Mouse (Mus musculus) lung, embryonic 14.5 days (tissue): ENCODE data around the gene Atp1a2. TPM values are rescaled to one million over a fixed set of nuclear protein-coding genes. Genes with fewer than 3 reads are reported as not detected.

Source experiments
- ATAC-seq: fragments of 200-750 bp; cut with Nextera tagmentation; 2 replicates; pipeline ENCODE4 v1.8.0; 2017; ENCODE audit warnings: mild to moderate bottlenecking, moderate TSS enrichment, moderate library complexity; ENCODE audit not compliant: insufficient read depth
- DNase-seq: peaks from one replicate; pipeline ENCODE4 v3.0.0-alpha.2; 2015
- H3K27ac ChIP-seq: fragments of 300-500 bp; sonication (generic); 2 replicates; pipeline ENCODE4 v1.5.1; 2014; ENCODE audit warnings: low read depth, mild to moderate bottlenecking, moderate library complexity
- H3K27me3 ChIP-seq: fragments of 300-500 bp; sonication (generic); 2 replicates; pipeline ENCODE4 v1.6.1; 2014; ENCODE audit warnings: low read length, control low read depth; ENCODE audit not compliant: insufficient read depth
- H3K36me3 ChIP-seq: fragments of 300-500 bp; sonication (generic); 2 replicates; pipeline ENCODE4 v1.6.1; 2014; ENCODE audit warnings: control low read depth; ENCODE audit not compliant: insufficient read depth
- H3K4me1 ChIP-seq: fragments of 300-500 bp; sonication (generic); 2 replicates; pipeline ENCODE4 v1.6.1; 2014; ENCODE audit warnings: antibody characterized with exemption, control low read depth; ENCODE audit not compliant: insufficient read depth
- H3K4me2 ChIP-seq: fragments of 300-500 bp; sonication (generic); 2 replicates; pipeline ENCODE4 v1.6.1; 2014; ENCODE audit warnings: mild to moderate bottlenecking
- H3K4me3 ChIP-seq: fragments of 300-500 bp; sonication (generic); 2 replicates; pipeline ENCODE4 v1.5.1; 2014; ENCODE audit warnings: low read depth, low read length
- H3K9ac ChIP-seq: fragments of 300-500 bp; sonication (generic); 2 replicates; pipeline ENCODE4 v1.6.1; 2014
- H3K9me3 ChIP-seq: fragments of 300-500 bp; sonication (generic); 2 replicates; pipeline ENCODE4 v1.6.1; 2016; ENCODE audit warnings: low read depth, low read length, control low read depth
- CTCF ChIP-seq: IDR thresholded peaks from 2 replicates; pipeline ENCODE4 v1.5.1; 2016; ENCODE audit warnings: antibody characterized with exemption, low read depth
- WGBS: fragments of 180-500 bp; shearing (Covaris S2); extraction: QIAGEN DNeasy Blood & Tissue Kit; methylation state at CpG from one replicate; pipeline ENCODE4 v1.1.7; 2014; 5-methylcytosine and 5-hydroxymethylcytosine counted together
- polyA plus RNA-seq: library from polyadenylated mRNA; unstranded; fragments of >200 nt; fragmentation: Nextera tagmentation; extraction: Ambion mirVana; gene quantifications from 2 replicates; pipeline ENCODE4 v1.2.1, GENCODE M21; 2014

Gene Atp1a2
- polyA plus RNA-seq, 1 experiment from 2014 or later = 1.3 TPM

DNA sequence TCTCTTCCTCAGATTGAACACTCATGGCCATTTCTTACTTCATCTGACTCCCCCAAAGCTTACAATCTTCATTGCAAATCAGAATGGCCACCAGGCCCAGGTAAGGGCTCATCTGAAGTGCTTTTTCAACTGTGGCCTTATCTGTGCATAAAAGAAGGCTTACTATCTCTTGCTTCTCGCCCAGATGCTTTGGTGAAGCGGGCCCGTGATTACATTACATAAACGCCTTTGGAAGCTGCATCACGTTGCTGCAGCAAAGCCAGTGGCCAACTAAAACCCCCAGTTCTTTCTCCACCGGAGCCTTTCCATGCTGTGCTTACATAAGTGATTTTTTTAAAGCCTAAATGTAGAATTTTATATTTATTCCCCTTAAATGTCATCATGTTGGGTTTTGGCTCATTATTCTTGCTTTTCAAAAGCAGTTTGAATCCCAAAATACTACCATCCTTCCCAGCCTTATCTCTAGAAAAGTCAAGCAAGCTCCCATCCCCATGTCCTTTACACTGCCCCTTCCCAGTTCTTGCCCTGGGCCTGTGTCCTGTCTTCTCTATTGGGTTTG, 26.0 kb upstream of the Atp1a2 start:
- Histone ChIP-seq H3K27me3 (peaks cover 41% of the 10 kb centered on the region), H3K27ac (no peak overlapping the region), H3K4me3 (no peak overlapping the region), H3K4me2 (no peak overlapping the region), H3K9ac (no peak overlapping the region), H3K9me3 (no peaks in the 10 kb centered on the region; the same call in 1 of the 2 replicates), H3K4me1 (no peaks in the 10 kb centered on the region), H3K36me3 (0 out of 2 replicates have a peak, but pooled peaks cover 5% of the 10 kb centered on the region)
- DNase-seq (no peak), ATAC-seq (no peak)
- WGBS = 51% methylated on average over 6 of the region's 6 CpGs
- no peak for TF ChIP-seq CTCF

DNA sequence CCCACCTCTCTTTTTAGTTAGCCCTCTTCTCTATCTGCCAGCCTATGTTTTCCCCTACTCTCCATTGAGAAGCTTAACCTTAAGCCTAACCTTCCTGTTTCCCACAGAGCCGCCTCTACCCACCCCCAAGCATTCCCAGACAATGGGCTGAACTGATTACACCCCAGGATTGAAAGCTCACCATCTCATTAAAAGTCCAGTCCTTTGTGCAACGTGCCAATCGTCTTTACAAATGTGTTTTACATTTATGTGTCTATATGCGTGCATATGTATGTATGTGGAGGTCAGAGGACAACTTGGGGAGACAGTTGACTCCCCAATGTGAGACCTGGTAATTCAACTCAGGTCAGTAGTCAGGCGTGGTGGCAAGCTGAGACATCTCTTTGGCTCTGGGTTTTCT, 25.4 kb upstream of the Atp1a2 start:
- DNase-seq (no peak), ATAC-seq (no peak)
- no peaks in the 10 kb centered on the region for H3K4me1 ChIP-seq
- peaks cover 10% of the 10 kb centered on the region for H3K36me3 ChIP-seq
- H3K4me2 ChIP-seq = no peak overlapping the region
- no peak for TF ChIP-seq CTCF
- no peak overlapping the region for H3K9ac ChIP-seq
- WGBS = 39% methylated on average over 5 of the region's 5 CpGs
- H3K9me3 ChIP-seq = no peaks in the 10 kb centered on the region; the same call in 1 of the 2 replicates
- H3K4me3 ChIP-seq = no peak overlapping the region
- H3K27me3 ChIP-seq = peaks cover 35% of the 10 kb centered on the region
- H3K27ac ChIP-seq = no peak overlapping the region

DNA sequence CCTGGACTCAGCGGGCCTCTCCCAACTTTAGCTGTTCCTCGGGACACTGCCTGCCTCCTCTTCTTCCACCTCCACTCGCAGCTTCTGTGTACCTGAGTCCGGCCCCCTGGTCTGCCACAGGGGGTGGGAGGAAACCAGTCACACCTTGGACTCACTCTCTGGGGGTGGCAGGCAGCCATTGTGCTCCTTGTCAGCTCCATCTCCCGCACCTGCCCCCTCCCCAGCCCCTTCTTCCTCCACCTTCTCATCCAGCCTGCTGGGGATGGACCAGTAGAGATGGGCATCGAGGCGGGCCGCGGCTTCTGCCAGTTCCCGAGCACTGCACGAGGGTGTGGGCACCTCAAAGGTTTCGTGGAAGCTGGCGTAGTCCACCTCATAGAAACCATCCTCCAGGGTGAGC, 24.9 kb upstream of the Atp1a2 start:
- peaks cover 16% of the 10 kb centered on the region for H3K36me3 ChIP-seq
- ATAC-seq (no peak), DNase-seq (no peak)
- H3K27ac ChIP-seq = no peak overlapping the region
- H3K4me2 ChIP-seq = no peak overlapping the region
- no peaks in the 10 kb centered on the region; the same call in 1 of the 2 replicates for H3K9me3 ChIP-seq
- no peak for TF ChIP-seq CTCF
- no peak overlapping the region for H3K4me3 ChIP-seq
- no peak overlapping the region for H3K9ac ChIP-seq
- 47% methylated on average over 13 of the region's 13 CpGs for WGBS
- no peaks in the 10 kb centered on the region for H3K4me1 ChIP-seq
- H3K27me3 ChIP-seq = peaks cover 30% of the 10 kb centered on the region

DNA sequence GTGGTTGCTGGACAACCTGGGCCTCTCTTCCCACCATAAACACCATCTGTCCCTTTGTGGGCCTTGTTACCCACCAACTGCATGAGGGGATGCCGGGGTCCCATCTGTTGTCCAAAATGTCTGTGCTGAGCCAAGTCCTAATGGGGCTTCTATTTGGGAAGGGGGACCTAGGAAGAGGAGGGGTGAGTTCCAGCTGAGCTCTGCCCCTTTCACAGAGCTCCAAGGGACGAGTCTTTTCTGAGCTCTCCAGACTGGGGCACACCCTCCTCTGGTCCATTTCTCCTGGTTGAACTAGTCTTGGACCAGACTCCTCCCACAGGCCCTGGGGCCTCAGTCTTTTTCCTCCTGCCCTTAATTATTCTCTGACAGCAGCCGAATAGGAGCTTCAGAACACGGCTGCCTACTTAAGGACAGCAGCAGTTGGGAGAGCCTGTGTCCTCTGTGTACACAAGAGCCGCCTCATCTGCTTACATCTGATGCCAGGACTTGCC, 22.1 kb upstream of the Atp1a2 start:
- Histone ChIP-seq H3K27ac (no peak overlapping the region), H3K36me3 (peaks cover 22% of the 10 kb centered on the region), H3K4me1 (no peaks in the 10 kb centered on the region), H3K4me3 (no peak overlapping the region), H3K9ac (no peak overlapping the region), H3K4me2 (no peak overlapping the region), H3K9me3 (no peaks in the 10 kb centered on the region), H3K27me3 (peaks cover 2% of the 10 kb centered on the region)
- ATAC-seq = no peak
- no peak for DNase-seq
- 44% methylated on average over 5 of the region's 5 CpGs for WGBS
- no peak for TF ChIP-seq CTCF

DNA sequence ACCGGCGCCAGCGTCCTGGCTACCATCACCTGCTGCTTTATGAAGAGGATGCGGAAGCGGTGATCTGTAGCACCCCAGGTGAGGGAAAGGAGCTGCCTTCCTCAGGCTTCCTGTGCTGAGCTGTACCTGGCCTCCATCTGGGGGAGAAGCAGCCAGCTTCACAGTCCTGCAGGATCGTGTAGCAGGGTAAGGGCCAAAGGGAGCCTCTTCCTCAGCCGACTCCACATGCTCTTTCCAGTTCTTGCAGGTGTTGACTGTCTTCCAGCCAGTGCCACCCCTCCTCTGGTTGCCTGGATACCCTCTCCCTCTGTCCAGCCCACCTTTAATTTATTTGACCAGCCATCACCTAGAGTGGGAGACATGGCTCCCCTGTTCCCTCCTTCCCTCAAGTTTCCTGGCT, 21.5 kb upstream of the Atp1a2 start:
- H3K36me3 ChIP-seq = peaks cover 22% of the 10 kb centered on the region
- no peaks in the 10 kb centered on the region for H3K27me3 ChIP-seq
- no peak for ATAC-seq
- TF ChIP-seq CTCF = no peak
- no peak overlapping the region for H3K27ac ChIP-seq
- no peak overlapping the region for H3K4me3 ChIP-seq
- H3K4me2 ChIP-seq = no peak overlapping the region
- no peak overlapping the region for H3K9ac ChIP-seq
- no peaks in the 10 kb centered on the region for H3K4me1 ChIP-seq
- DNase-seq = no peak
- no peaks in the 10 kb centered on the region for H3K9me3 ChIP-seq
- 80% methylated on average over 7 of the region's 7 CpGs for WGBS

DNA sequence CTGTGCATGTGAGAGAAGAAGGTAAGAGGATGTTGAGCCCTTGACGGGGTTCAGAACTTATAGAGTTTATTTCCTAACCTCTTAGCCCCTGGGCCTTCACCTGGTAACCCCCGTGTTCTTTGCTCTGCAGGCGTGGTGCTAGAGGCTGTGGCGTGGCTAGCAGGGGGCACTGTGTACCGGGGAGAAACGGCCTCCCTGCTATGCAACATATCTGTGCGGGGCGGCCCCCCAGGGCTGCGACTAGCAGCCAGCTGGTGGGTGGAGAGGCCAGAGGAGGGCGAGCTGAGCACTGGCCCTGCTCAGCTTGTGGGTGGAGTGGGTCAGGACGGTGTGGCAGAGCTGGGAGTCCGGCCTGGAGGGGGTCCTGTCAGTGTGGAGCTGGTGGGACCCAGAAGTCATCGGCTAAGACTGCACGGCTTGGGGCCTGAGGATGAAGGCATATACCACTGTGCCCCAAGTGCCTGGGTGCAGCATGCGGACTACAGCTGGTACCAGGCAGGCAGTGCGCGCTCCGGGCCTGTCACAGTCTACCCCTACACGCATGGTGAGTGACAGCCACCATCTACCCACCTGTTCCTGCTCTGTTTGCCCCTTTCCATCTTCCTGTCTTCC, 20.7 kb upstream of the Atp1a2 start:
- peaks cover 22% of the 10 kb centered on the region for H3K36me3 ChIP-seq
- DNase-seq = no peak
- H3K27me3 ChIP-seq = no peaks in the 10 kb centered on the region
- no peak overlapping the region for H3K9ac ChIP-seq
- no peak for TF ChIP-seq CTCF
- WGBS = 85% methylated on average over 19 of the region's 19 CpGs
- H3K4me1 ChIP-seq = no peaks in the 10 kb centered on the region
- ATAC-seq = no peak
- H3K4me2 ChIP-seq = no peak overlapping the region
- no peak overlapping the region for H3K27ac ChIP-seq
- no peak overlapping the region for H3K4me3 ChIP-seq
- H3K9me3 ChIP-seq = no peaks in the 10 kb centered on the region

DNA sequence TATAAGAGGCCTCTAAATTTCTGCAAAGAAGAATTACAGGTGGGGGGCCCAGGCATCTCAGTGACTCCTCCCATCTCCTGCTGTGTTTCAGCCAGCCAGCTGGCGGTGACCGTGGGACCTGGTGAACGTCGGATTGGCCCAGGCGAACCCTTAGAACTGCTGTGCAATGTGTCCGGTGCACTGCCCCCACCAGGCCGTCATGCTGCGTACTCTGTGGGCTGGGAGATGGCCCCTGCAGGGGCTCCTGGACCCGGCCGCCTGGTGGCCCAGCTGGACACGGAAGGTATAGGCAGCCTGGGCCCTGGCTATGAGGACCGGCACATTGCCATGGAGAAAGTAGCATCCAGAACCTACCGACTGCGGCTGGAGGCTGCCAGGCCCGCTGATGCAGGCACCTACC, 20.1 kb upstream of the Atp1a2 start:
- WGBS = 55% methylated on average over 15 of the region's 15 CpGs
- H3K36me3 ChIP-seq = peaks cover 22% of the 10 kb centered on the region
- no peak overlapping the region for H3K4me2 ChIP-seq
- H3K4me3 ChIP-seq = no peak overlapping the region
- ATAC-seq (no peak), DNase-seq (no peak)
- H3K4me1 ChIP-seq = peaks cover 5% of the 10 kb centered on the region
- TF ChIP-seq CTCF = no peak
- no peaks in the 10 kb centered on the region for H3K27me3 ChIP-seq
- H3K9me3 ChIP-seq = no peaks in the 10 kb centered on the region
- no peak overlapping the region for H3K27ac ChIP-seq
- H3K9ac ChIP-seq = no peak overlapping the region
